Mouse (Mus musculus) liver, embryonic 14.5 days (tissue): Measurements from ENCODE around the gene Tacstd2.

Source experiments
- CTCF ChIP-seq: IDR thresholded peaks from 2 replicates; pipeline ENCODE4 v1.5.1; 2016; ENCODE audit warnings: antibody characterized with exemption, low read depth, control low read depth
- EP300 ChIP-seq: IDR thresholded peaks from 2 replicates; pipeline ENCODE4 v1.6.1; 2016; ENCODE audit warnings: antibody characterized with exemption, low read depth

DNA sequence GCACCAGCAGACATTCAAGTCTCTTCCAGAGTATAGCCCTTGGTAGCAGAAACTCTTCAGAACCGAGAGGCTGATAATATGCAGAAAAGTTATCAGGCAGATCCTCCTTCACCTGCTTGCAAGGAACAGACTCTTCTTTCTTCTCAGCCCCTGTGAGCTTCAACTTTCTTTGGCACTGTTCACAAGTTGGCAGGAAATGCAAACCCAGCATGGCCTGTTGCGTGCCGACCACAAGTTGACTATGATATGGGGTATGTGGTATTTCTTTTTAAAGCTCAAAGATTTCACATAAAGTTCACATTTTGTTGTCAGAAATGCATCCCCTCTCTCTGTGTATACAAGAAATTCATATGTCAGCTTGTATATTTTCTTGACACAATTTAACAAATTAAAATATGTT lies 30.7 kb upstream of the Tacstd2 start:
- no peak for TF ChIP-seq CTCF
- TF ChIP-seq EP300, result no peak
